Mouse (Mus musculus) G1E (cell line): ENCODE data around the gene Kctd11. TPM values are rescaled to one million over a fixed set of nuclear protein-coding genes. Genes with fewer than 3 reads are reported as not detected.

Experiments used
- ATAC-seq: 2 replicates; pipeline ENCODE4 v1.8.0; 2016; ENCODE audit warnings: mild to moderate bottlenecking; ENCODE audit not compliant: insufficient number of reproducible peaks, poor library complexity, low FRiP score, severe bottlenecking; ENCODE audit errors: extremely low read depth
- DNase-seq: peaks from one replicate; pipeline ENCODE4 v3.0.0; 2012; ENCODE audit warnings: low spot score
- H3K27me3 ChIP-seq: 2 replicates; pipeline ENCODE4 v1.6.1; 2012; ENCODE audit warnings: mild to moderate bottlenecking, low read length, inconsistent platforms; ENCODE audit not compliant: insufficient read depth
- H3K36me3 ChIP-seq: replicated peaks from 2 replicates; pipeline ENCODE3; 2012; ENCODE audit warnings: mild to moderate bottlenecking, inconsistent platforms
- H3K4me1 ChIP-seq: 2 replicates; pipeline ENCODE4 v1.6.1; 2012; ENCODE audit warnings: low read depth, low read length, inconsistent platforms, mixed read lengths; ENCODE audit not compliant: insufficient read depth
- H3K4me3 ChIP-seq: 2 replicates; pipeline ENCODE4 v1.5.1; 2012; ENCODE audit warnings: low read depth, mild to moderate bottlenecking, inconsistent platforms, low read length, moderate library complexity, mixed read lengths
- H3K9me3 ChIP-seq: replicated peaks from 2 replicates; pipeline ENCODE4 v1.6.1; 2012; ENCODE audit warnings: inconsistent platforms
- CTCF ChIP-seq: IDR thresholded peaks from 2 replicates; pipeline ENCODE4 v1.5.1; 2012; ENCODE audit warnings: low read depth, low read length, inconsistent platforms, mixed read lengths
- GATA1 ChIP-seq: IDR thresholded peaks from 2 replicates; pipeline ENCODE4 v1.6.1; 2012; ENCODE audit warnings: borderline replicate concordance, low read length, inconsistent platforms, mixed read lengths
- GATA2 ChIP-seq: IDR thresholded peaks from 2 replicates; pipeline ENCODE4 v1.6.1; 2012; ENCODE audit warnings: low read depth, low read length, inconsistent platforms, borderline replicate concordance
- POLR2AphosphoS5 ChIP-seq: IDR thresholded peaks from 2 replicates; pipeline ENCODE4 v1.6.1; 2012; ENCODE audit warnings: low read depth, low read length, inconsistent platforms; ENCODE audit not compliant: insufficient replicate concordance
- TAL1 ChIP-seq: conservative IDR thresholded peaks from 2 replicates; pipeline ENCODE4 v1.6.1; 2012; ENCODE audit warnings: low read depth, low read length, inconsistent platforms, mixed read lengths
- polyA plus RNA-seq: library from polyadenylated mRNA; stranded (reverse); fragments of >175 nt; gene quantifications from 2 replicates; pipeline ENCODE4 v1.2.3, GENCODE M21; 2012
- total RNA-seq, 2 experiments: library from RNA; stranded (forward) in 1 of 2; stranded (reverse) in 1 of 2; fragments of 200-1000 nt in 1 of 2; fragments of >200 nt in 1 of 2; fragmentation: Nextera tagmentation in 1 of 2; gene quantifications; 2 replicates each; pipeline ENCODE4 v1.2.3; 2014 to 2017

Kctd11 gene
- total and polyA plus RNA-seq, 3 experiments, result 0.39 to 0.90 (median 0.55) TPM

DNA sequence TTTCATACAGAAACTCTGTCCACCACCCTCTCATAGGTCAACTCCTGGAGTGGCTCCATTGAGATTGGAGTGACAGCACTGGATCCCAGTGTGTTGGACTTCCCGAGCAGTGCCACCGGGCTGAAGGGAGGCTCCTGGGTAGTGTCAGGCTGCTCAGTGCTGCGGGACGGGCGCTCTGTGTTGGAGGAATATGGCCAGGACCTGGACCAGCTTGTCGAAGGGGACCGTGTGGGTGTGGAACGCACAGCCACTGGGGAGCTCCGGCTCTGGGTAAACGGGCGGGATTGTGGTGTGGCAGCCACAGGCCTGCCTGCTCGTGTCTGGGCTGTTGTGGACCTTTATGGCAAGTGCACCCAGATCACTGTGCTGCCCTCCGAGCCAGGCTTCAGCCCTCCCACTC lies 21.8 kb upstream of the Kctd11 start:
- H3K36me3 ChIP-seq, result peaks cover 51% of the 10 kb centered on the region
- no peak for DNase-seq
- TF ChIP-seq GATA2, result no peak
- TF ChIP-seq POLR2AphosphoS5, result no peak
- no peak for TF ChIP-seq CTCF
- TF ChIP-seq TAL1, result no peak
- no peak for TF ChIP-seq GATA1
- no peak for ATAC-seq
- H3K9me3 ChIP-seq, result no peaks in the 10 kb centered on the region
- no peaks in the 10 kb centered on the region for H3K27me3 ChIP-seq
- peaks cover 60% of the 10 kb centered on the region for H3K4me1 ChIP-seq
- peak overlapping the region; percentile 97 for H3K4me3 ChIP-seq

DNA sequence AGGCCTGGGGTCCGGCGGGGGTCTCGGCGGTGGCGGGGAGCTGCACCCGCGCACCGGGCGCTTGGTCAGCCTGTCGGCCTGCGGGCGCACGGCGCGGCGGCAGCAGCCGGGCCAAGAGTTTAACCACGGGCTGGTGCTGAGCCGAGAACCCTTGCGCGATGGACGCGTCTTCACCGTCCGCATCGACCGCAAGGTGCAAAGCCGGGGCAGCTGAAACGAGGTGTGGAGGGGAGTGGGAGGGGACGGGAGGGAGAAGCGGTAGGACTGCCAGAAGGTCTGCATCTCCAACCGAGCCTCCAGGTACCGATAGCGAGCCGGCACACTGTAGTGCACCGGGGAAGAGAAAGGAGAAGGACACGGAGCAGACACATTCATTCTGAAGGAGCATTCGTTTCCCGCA lies 20.8 kb upstream of the Kctd11 start:
- H3K4me1 ChIP-seq, result peaks cover 60% of the 10 kb centered on the region
- TF ChIP-seq CTCF, result no peak
- TF ChIP-seq TAL1, result no peak
- TF ChIP-seq POLR2AphosphoS5, result no peak
- TF ChIP-seq GATA1, result no peak
- no peak for TF ChIP-seq GATA2
- H3K36me3 ChIP-seq, result peaks cover 46% of the 10 kb centered on the region
- no peaks in the 10 kb centered on the region for H3K9me3 ChIP-seq
- DNase-seq (no peak), ATAC-seq (no peak)
- no peaks in the 10 kb centered on the region for H3K27me3 ChIP-seq
- H3K4me3 ChIP-seq, result peak overlapping the region; percentile 97

- Histone ChIP-seq H3K9me3 (no peaks in the 10 kb centered on the region), H3K36me3 (peaks cover 41% of the 10 kb centered on the region), H3K27me3 (no peaks in the 10 kb centered on the region), H3K4me1 (peaks cover 60% of the 10 kb centered on the region), H3K4me3 (peak overlapping the region; percentile 97)
- DNase-seq (peak; percentile 92), ATAC-seq (peak; percentile 56; the same call in 1 of the 2 replicates)
- TF ChIP-seq TAL1 (no peak), CTCF (no peak), GATA2 (no peak), POLR2AphosphoS5 (no peak), GATA1 (no peak)
These were observed 20.2 kb upstream of the Kctd11 start for GRCm38 (mm10) chr11:69901406-69901846.

- peaks cover 34% of the 10 kb centered on the region for H3K36me3 ChIP-seq
- ATAC-seq (peak; percentile 87), DNase-seq (peak; percentile 99)
- peak within 1 kb of the TSS; percentile 97 for H3K4me3 ChIP-seq
- no peak; the same call in 1 of the 2 replicates for TF ChIP-seq POLR2AphosphoS5
- TF ChIP-seq GATA1, result no peak
- TF ChIP-seq GATA2, result no peak
- no peak for TF ChIP-seq CTCF
- no peak for TF ChIP-seq TAL1
- H3K27me3 ChIP-seq, result no peaks in the 10 kb centered on the region
- H3K9me3 ChIP-seq, result no peaks in the 10 kb centered on the region
- H3K4me1 ChIP-seq, result peaks cover 57% of the 10 kb centered on the region
These were observed 19.5 kb upstream of the Kctd11 start, which contains the start of the genes 2810408A11Rik and Neurl4 for GRCm38 (mm10) chr11:69900471-69901405. Gene 2810408A11Rik, minus strand, starts transcription at chr11:69900987. Gene Neurl4, plus strand, starts transcription at chr11:69901072.

DNA sequence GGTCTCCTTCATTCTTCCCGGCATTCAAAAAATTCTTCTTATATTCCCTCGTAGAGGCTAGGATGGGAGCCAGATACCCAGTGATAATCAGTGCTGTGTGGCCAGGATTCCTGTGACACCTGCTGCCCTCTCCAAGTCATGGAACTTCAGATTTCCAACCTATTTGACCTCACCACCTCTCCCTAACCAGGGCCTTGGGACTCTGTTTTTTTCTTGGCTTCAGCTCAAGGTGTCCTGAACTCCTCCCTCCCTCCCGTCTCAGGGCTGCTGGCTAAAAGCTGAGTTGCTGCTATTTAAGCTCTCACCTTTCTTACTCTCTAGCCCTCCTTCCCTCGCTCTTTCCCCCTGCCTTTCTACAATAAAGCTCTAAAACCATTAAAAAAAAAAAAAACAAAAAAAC lies 18.7 kb upstream of the Kctd11 start:
- ATAC-seq (no peak), DNase-seq (no peak)
- peaks cover 26% of the 10 kb centered on the region for H3K36me3 ChIP-seq
- no peak for TF ChIP-seq TAL1
- TF ChIP-seq GATA1, result no peak
- TF ChIP-seq GATA2, result no peak
- TF ChIP-seq CTCF, result no peak
- TF ChIP-seq POLR2AphosphoS5, result no peak
- no peak overlapping the region for H3K4me3 ChIP-seq
- H3K4me1 ChIP-seq, result peaks cover 62% of the 10 kb centered on the region
- H3K9me3 ChIP-seq, result no peaks in the 10 kb centered on the region
- H3K27me3 ChIP-seq, result no peaks in the 10 kb centered on the region

GRCm38 (mm10) chr11:69895291-69895690 lies 14.1 kb upstream of the Kctd11 start, which contains the start of gene Acap1:
Gene Acap1, minus strand, starts transcription at chr11:69895539.
- Histone ChIP-seq H3K4me3 (peak within 1 kb of the TSS; percentile 70), H3K27me3 (no peaks in the 10 kb centered on the region), H3K36me3 (peaks cover 35% of the 10 kb centered on the region), H3K4me1 (peaks cover 56% of the 10 kb centered on the region), H3K9me3 (no peaks in the 10 kb centered on the region)
- ATAC-seq, result peak; percentile 63
- peak; percentile 85 for DNase-seq
- TF ChIP-seq TAL1, result no peak
- no peak for TF ChIP-seq GATA2
- TF ChIP-seq POLR2AphosphoS5, result no peak
- no peak for TF ChIP-seq GATA1
- no peak for TF ChIP-seq CTCF
